Mouse (Mus musculus): Measurements from ENCODE around the gene Mgp. TPM values are rescaled to one million over a fixed set of nuclear protein-coding genes. Genes with fewer than 3 reads are reported as not detected.

Mgp gene
- polyA plus RNA-seq, 1 experiment from 2014 or later = not detected

DNA sequence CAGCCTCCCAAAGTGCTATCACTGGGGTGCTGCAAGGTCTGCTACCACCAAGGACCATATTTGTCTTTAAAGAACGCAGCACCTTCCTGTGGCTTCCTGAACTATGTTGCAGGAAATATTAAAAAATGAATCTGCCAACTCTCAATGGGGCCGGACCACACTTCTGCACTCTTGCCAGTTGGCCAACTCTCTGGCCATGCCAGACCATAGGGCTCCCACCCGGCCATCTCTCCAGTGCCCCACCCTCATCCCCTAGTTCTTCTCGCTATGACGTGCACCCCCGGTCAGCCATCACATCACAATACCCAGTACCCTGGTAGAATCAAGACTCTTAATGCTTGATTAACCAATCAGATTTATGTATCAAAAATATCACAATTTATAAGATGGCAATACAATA lies 8.3 kb upstream of the Mgp start:
- Histone ChIP-seq H3K27ac (no peak overlapping the region), H3K79me2 (ENCODE audit: inconsistent target) (no peaks in the 10 kb centered on the region), H3K36me3 (ENCODE audit: inconsistent target) (no peaks in the 10 kb centered on the region), H3K4me3 (ENCODE audit: inconsistent target) (no peak overlapping the region)
- WGBS (ENCODE audit: missing documents) = 80% methylated on average over 6 of the region's 6 CpGs

DNA sequence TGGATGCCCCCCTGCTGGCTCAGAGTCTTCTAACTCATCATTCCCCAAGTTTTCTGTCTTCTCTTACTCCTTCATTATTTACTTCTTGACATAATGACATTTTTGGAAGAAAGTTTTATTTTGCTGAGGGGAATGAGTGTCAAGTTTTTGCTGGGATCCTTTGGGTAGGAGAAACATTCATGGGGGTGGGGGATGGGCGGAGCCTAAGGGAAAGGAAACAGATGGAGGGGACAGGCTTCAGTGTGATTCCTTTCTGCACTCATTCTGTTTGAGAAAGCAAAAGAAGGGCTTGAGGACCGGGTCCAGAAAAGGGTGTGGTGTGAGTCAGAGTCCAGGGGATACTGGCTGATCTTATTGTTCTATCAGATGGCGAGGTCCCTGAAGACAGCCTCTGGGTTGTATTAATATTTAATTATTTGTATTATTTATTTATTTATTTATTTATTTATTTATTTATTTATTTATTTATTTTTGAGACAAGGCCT lies 7.8 kb upstream of the Mgp start:
- H3K27ac ChIP-seq = no peak overlapping the region
- no peak overlapping the region for H3K4me3 ChIP-seq (ENCODE audit: inconsistent target)
- no peaks in the 10 kb centered on the region for H3K36me3 ChIP-seq (ENCODE audit: inconsistent target)
- H3K79me2 ChIP-seq (ENCODE audit: inconsistent target) = no peaks in the 10 kb centered on the region
- WGBS (ENCODE audit: missing documents) = 72% methylated on average over 3 of the region's 3 CpGs

DNA sequence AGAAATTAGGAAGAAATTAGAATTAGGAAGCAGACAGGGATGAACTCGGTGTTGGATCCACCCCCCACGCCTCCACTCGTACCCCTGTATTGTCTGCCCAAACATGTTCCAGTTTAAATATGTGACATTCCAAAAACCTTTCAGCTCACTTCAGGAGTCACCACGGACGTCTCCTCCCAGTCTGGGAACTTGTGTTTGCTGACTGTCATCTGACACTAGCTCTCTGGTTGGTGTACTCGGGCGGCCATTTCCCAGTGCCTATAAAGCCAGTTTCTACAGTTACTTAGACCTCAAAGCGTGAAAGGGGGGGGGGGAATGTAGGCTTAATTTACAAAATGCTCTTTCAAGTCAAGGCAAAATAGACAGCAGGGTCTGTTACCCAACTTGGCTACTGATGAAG lies 6.1 kb upstream of the Mgp start:
- H3K4me3 ChIP-seq (ENCODE audit: inconsistent target) = no peak overlapping the region
- no peaks in the 10 kb centered on the region for H3K36me3 ChIP-seq (ENCODE audit: inconsistent target)
- no peak overlapping the region for H3K27ac ChIP-seq
- WGBS (ENCODE audit: missing documents) = 96% methylated on average over 8 of the region's 8 CpGs
- no peaks in the 10 kb centered on the region for H3K79me2 ChIP-seq (ENCODE audit: inconsistent target)

DNA sequence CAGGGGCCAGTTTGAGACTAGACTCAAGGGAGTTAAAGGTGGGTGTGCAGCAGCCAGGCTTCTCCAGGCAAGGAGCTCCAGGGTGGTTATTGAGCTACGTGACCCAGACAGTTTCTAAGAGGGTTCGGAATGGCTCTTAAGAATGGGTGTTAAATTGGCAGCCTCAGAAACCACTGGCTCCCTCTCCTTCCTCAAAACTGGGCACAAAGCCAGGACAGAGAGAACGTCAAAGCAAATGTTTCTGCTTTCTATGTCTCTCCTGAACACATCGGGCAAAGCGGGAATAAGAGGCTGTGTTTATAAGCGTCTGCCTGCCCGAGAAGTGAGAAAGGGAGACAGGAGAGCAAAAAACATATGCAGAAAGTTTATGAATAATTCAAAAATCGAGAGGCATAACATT lies 1.0 kb downstream of the Mgp start:
- no peak overlapping the region for H3K4me3 ChIP-seq (ENCODE audit: inconsistent target)
- 23% methylated on average over 8 of the region's 8 CpGs for WGBS (ENCODE audit: missing documents)
- no peak overlapping the region for H3K27ac ChIP-seq
- no peaks in the 10 kb centered on the region for H3K36me3 ChIP-seq (ENCODE audit: inconsistent target)
- no peaks in the 10 kb centered on the region for H3K79me2 ChIP-seq (ENCODE audit: inconsistent target)

DNA sequence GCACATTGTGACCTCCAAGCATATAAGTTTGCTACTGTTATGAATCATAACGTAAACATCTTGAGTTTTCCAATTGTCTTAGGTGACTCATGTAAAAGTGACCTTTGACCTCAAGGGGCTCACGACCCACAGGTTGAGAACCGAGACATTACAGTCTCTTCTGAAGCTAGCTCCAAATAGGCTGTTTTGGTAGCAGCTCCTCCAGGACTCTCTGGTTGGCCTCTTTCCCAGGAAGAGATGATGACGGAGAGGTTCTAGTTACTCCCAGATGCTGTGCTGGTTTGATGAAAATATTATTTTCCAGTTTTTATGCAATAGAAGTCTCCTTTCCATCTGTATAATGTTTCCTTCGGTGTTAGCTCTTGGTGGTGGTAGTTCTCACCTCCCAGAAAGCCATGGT lies 6.7 kb downstream of the Mgp start:
- Histone ChIP-seq H3K79me2 (ENCODE audit: inconsistent target) (no peaks in the 10 kb centered on the region), H3K4me3 (ENCODE audit: inconsistent target) (no peak overlapping the region), H3K36me3 (ENCODE audit: inconsistent target) (no peaks in the 10 kb centered on the region), H3K27ac (no peak overlapping the region)
- 92% methylated on average over 5 of the region's 5 CpGs for WGBS (ENCODE audit: missing documents)

DNA sequence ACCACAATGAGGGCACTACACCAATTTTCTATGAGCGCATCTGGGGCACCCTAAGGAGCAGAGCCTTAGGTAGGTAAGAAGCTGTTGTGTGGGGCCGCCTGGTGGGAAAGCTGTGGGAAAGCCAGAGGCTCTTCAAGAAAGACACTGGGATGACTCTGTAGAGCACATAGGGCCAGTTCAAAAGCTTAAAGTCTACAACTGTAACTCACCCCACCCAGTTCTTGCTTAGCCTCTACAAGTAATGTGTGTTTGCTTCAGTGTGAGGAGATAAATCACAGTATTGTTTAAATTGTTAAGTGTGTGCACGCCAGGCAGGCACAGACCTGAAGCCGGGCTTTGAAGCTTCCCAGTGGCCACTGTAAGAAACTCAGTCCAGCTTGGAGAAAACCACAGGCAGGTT lies 9.5 kb downstream of the Mgp start:
- no peak overlapping the region for H3K4me3 ChIP-seq (ENCODE audit: inconsistent target)
- H3K36me3 ChIP-seq (ENCODE audit: inconsistent target) = no peaks in the 10 kb centered on the region
- 95% methylated on average over 4 of the region's 4 CpGs for WGBS (ENCODE audit: missing documents)
- H3K79me2 ChIP-seq (ENCODE audit: inconsistent target) = no peaks in the 10 kb centered on the region
- H3K27ac ChIP-seq = no peak overlapping the region

DNA sequence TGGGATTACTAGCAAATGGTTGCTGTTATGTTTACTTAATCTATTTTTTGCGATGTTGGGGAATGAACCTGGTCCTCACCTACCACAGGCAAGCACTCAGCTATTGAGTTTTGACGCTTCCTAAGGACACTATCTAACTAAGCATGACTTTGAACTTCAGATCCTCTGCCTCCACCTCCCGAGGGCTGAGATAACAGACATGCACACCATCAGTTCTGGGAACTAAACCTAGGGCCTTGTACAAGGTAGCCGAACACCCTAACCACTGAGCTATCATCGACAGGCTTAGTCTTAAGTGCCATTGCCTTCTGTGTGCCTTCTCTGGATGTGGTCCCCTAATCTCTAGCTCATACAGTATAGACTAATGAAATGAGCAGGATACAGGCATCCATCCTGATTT lies 10.3 kb downstream of the Mgp start:
- 95% methylated on average over 5 of the region's 5 CpGs for WGBS (ENCODE audit: missing documents)
- H3K27ac ChIP-seq = no peak overlapping the region
- H3K36me3 ChIP-seq (ENCODE audit: inconsistent target) = no peaks in the 10 kb centered on the region
- no peak overlapping the region for H3K4me3 ChIP-seq (ENCODE audit: inconsistent target)
- H3K79me2 ChIP-seq (ENCODE audit: inconsistent target) = no peaks in the 10 kb centered on the region

DNA sequence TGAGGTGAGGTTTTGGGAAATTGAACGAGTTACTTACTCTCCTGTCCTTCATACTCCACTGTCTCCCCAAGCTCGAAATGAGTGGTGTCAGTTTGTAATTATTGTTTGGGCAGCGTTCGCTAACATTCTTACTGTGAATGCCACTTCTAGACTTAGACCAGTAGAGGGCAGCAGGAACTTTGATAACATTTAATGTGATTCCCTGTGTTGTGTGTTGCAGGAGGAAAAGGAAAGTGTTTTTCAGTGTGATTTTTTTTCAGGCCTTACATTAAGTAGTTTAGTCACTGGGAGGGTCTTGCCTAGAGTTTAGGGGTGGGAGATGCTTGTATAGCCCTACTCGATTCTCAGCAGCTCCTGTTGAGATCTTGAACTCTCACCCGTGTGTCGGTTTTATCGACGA lies 14.6 kb downstream of the Mgp start:
- Histone ChIP-seq H3K4me3 (ENCODE audit: inconsistent target) (no peak overlapping the region), H3K27ac (no peak overlapping the region), H3K79me2 (ENCODE audit: inconsistent target) (no peaks in the 10 kb centered on the region), H3K36me3 (ENCODE audit: inconsistent target) (no peaks in the 10 kb centered on the region)
- WGBS (ENCODE audit: missing documents) = 51% methylated on average over 9 of the region's 9 CpGs

DNA sequence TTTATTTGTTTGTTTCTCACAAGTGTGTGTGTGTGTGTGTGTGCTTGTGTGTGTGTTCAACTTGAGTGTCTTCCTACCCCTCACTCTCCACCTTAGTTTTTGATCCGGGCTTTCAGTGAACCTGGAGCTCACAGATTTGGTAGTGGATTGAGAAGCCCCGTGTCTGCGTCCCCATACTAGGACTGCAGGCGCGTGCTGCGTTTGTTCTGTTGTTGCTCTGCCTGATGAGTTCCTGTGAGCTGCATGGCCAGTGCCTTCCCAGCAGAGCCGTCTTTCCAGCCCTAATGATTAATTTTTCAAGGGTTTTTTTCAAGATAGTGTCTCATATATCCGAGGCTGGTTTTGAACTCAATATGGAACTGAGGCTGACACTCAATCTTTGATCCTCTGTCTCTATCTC lies 17.2 kb downstream of the Mgp start:
- no peak overlapping the region for H3K27ac ChIP-seq
- no peak overlapping the region for H3K4me3 ChIP-seq (ENCODE audit: inconsistent target)

DNA sequence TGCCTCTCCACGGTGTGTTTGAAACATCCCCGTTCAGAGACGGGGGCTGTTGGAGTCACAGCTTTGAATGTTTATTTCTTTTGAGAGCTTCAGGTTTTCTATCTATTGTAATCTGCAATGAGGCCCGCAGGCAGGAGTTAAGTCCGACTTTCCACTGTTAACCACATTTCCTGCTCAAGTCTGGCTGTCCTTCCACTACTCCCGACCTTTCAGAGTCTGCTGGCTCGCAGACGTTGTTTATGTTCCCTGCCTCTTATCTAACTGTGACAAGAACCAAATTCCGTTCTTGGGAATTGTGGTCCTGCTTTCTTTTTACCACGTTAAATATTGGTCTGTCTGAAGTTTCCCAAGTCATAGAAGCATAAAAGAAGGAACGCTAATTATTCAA lies 17.8 kb downstream of the Mgp start:
- 37% methylated on average over 11 of the region's 11 CpGs for WGBS (ENCODE audit: missing documents)
- H3K4me3 ChIP-seq (ENCODE audit: inconsistent target) = no peak overlapping the region

More for the DNA sequence above, 17.2 kb downstream of the Mgp start:
- 78% methylated on average over 8 of the region's 8 CpGs for WGBS (ENCODE audit: missing documents)
- no peaks in the 10 kb centered on the region for H3K79me2 ChIP-seq (ENCODE audit: inconsistent target)
- no peaks in the 10 kb centered on the region for H3K36me3 ChIP-seq (ENCODE audit: inconsistent target)

DNA sequence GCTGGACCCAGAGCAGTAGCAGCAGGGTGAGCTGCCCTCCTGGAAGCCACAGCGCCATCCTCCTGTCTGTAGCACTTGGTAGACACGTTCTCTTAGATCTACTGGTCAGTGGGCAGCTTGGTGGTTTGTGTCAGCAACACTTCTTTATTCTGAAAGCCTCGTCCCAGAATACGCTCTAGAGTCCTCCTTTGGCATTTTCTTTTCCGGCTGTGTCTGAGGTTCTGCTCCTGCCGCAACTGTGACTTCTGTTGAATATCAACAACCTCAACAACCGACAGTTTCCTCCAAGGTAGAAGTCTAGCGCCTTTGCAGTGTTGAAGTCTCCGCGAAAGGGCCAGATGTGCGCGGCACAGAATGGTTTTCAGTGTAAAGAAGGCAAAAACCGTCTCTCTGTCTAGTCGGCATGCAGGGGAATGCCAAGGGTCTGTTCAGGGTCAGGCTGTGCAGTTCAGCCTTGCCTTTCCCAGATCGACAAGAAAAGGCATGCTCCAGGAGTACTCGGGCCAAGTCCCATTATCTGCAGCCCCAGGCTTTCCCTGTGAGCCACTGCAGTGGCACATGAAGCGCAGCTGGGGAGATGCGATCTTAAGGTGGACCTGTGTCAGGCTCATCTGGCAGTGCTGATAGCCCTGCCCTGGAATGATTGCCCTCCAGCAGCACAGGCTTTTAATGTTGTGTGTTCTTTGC lies 18.3 kb downstream of the Mgp start, which contains the start of gene Art4:
Gene Art4, minus strand, starts transcription at position 548 of the 687 bp plus-strand sequence.
- no peaks in the 10 kb centered on the region for H3K36me3 ChIP-seq (ENCODE audit: inconsistent target)
- H3K4me3 ChIP-seq (ENCODE audit: inconsistent target) = no peak within 1 kb of the TSS
- no peak within 1 kb of the TSS for H3K27ac ChIP-seq
- 32% methylated on average over 18 of the region's 18 CpGs for WGBS (ENCODE audit: missing documents)
- H3K79me2 ChIP-seq (ENCODE audit: inconsistent target) = no peaks in the 10 kb centered on the region

More for the DNA sequence above, 17.8 kb downstream of the Mgp start:
- H3K27ac ChIP-seq = no peak overlapping the region
- H3K79me2 ChIP-seq (ENCODE audit: inconsistent target) = no peaks in the 10 kb centered on the region
- no peaks in the 10 kb centered on the region for H3K36me3 ChIP-seq (ENCODE audit: inconsistent target)

DNA sequence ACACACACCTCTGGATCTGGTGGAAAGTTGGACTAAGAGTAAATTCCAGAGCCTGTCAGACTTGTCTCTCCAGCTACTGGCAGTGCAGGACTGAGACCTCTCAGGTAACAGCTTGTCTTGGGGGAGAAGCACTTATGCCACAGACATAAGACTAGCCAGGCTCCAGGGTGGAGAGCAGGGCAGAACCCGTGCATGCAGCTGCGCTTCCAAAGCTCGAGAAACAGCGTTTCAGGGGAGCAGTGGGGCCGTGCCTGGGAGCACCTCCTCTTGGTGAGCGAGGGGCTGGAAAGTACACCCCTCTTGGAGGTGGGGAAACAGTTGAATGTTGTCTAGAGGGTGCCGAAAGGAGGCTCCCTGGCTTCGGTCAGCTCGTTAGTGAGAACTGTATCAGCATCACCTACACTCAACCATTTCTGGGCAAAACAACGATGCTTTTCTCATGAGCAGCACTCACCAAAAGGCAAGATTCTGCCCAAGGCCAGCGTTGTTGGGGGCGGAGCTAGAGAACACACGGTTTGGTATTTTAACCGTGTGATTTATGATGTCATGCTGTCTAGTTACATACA lies 19.5 kb downstream of the Mgp start:
- 24% methylated on average over 13 of the region's 14 CpGs for WGBS (ENCODE audit: missing documents)
- Histone ChIP-seq H3K27ac (no peak overlapping the region), H3K36me3 (ENCODE audit: inconsistent target) (no peaks in the 10 kb centered on the region), H3K4me3 (ENCODE audit: inconsistent target) (no peak overlapping the region), H3K79me2 (ENCODE audit: inconsistent target) (no peaks in the 10 kb centered on the region)

DNA sequence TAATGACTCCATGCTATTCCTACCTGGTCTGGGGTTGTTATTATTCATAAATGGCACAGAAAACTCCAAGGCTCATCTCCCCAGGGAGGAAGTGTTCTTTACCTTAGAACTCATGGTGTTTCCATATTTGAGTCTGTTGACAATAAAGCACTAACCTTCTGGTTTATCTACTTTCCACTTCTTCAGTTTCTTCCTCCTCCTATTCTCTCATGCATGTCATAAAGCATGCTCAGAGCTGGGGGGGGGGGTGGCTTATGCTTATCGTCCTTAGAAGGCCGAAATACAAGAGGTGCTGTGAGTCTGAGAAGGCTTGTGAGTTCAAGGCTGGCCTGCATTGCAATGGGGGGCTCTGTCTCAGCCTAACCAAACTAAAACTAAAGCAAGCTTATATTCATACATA lies 20.4 kb downstream of the Mgp start:
- 83% methylated on average over 2 of the region's 2 CpGs for WGBS (ENCODE audit: missing documents)
- Histone ChIP-seq H3K79me2 (ENCODE audit: inconsistent target) (no peaks in the 10 kb centered on the region), H3K4me3 (ENCODE audit: inconsistent target) (no peak overlapping the region), H3K27ac (no peak overlapping the region), H3K36me3 (ENCODE audit: inconsistent target) (no peaks in the 10 kb centered on the region)

DNA sequence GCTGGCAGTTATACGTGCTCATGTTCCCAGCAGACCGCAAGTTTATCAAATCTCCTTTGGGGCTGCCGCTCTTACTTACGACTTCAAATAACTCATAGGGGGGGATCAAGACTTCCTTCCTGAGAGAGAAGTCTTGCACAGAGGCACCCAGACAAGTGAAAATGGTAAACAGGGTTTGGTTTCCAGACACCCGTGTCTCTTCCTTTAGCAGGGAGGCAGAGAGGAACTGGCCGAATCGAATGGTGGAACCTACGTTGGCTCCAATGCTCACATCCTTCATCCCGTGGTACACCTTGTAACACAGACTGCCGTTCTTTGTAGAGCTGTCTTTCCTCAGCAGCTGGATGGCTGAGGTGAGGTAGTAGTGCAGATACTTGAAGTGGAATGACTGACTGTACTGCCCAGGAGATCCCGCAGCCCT lies 21.3 kb downstream of the Mgp start:
- no peaks in the 10 kb centered on the region for H3K36me3 ChIP-seq (ENCODE audit: inconsistent target)
- WGBS (ENCODE audit: missing documents) = 35% methylated on average over 11 of the region's 11 CpGs
- no peaks in the 10 kb centered on the region for H3K79me2 ChIP-seq (ENCODE audit: inconsistent target)
- H3K27ac ChIP-seq = no peak overlapping the region
- H3K4me3 ChIP-seq (ENCODE audit: inconsistent target) = no peak overlapping the region

DNA sequence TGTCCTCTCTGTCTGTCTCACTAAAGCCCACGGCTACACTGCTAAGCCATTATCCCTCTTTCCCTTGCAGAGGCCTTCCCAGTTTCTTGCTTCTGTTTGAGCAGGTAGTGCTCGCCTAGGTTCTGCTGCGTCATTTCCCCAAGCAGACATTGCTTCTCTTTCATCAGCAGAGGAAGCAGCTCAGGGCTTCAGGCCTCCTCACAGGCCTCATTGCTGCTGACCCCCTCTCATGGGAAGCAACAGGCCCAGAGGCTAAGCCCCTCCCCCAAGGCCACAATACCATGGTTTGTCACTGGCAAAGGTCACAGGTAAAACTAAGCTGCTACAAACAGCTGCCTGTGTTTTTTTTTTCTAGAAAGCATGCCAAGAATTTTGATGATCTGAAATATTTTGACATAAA lies 22.9 kb downstream of the Mgp start:
- Histone ChIP-seq H3K79me2 (ENCODE audit: inconsistent target) (no peaks in the 10 kb centered on the region), H3K36me3 (ENCODE audit: inconsistent target) (no peaks in the 10 kb centered on the region), H3K27ac (no peak overlapping the region), H3K4me3 (ENCODE audit: inconsistent target) (no peak overlapping the region)
- WGBS (ENCODE audit: missing documents) = 12% methylated on average over 3 of the region's 3 CpGs

DNA sequence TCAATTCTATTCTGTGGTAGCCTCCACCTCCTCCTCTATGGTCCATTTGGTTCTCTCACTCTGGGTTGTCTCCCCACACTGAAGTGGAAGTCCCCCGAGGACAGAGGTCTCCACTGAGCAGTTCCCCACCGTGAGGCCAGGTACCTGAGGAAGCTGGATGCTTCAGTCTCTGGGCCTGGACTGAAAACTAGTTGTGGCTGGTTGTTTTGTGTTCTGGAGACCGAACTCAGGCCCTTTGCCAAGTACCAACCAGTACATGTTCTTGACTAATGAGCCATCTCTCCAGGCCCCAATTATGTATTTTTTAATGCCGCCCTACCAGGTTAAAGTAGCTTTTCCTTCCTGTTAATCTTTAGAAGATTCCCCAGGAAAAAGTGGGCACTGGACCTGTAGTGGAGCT lies 23.3 kb downstream of the Mgp start:
- no peak overlapping the region for H3K4me3 ChIP-seq (ENCODE audit: inconsistent target)
- no peaks in the 10 kb centered on the region for H3K79me2 ChIP-seq (ENCODE audit: inconsistent target)
- no peak overlapping the region for H3K27ac ChIP-seq
- 82% methylated on average over 4 of the region's 4 CpGs for WGBS (ENCODE audit: missing documents)
- no peaks in the 10 kb centered on the region for H3K36me3 ChIP-seq (ENCODE audit: inconsistent target)

Measured in macrophage (primary cell).